Mouse (Mus musculus): ENCODE data around the gene Ints2. TPM values are rescaled to one million over a fixed set of nuclear protein-coding genes. Genes with fewer than 3 reads are reported as not detected.
A peak's percentile ranks its signal among the peaks of the same experiment; 100 is the strongest.
"Not testable (repeated sequence)": the region's sequence is repeated elsewhere in the genome, so short reads cannot be mapped to it uniquely, and the experiment has no call there.

Ints2 gene
- polyA plus RNA-seq (2015; fragmentation: Nextera tagmentation; extraction: Ambion mirVana): 12.5 and 13.0 TPM in 2 replicates

- whole genome bisulfite sequencing: 6% methylated on average over 32 of the region's 32 CpGs
- H3K4me1 ChIP-seq (ENCODE audit: control insufficient read depth, insufficient read depth, low read length): peaks cover 11% of the 10 kb centered on the region
- peak within 1 kb of the TSS; percentile 86 for H3K4me2 ChIP-seq (ENCODE audit: low read depth, low read length)
- peak; percentile 89 for ATAC-seq (replicated peaks; ENCODE audit: extremely low read depth, insufficient read depth, low FRiP score)
- H3K4me3 ChIP-seq (ENCODE audit: low read length): peak within 1 kb of the TSS; percentile 82
- H3K36me3 ChIP-seq (ENCODE audit: control insufficient read depth, insufficient read depth): no peaks in the 10 kb centered on the region
- H3K9me3 ChIP-seq (replicated peaks; ENCODE audit: control insufficient read depth, low read length): no peaks in the 10 kb centered on the region
- H3K27ac ChIP-seq (ENCODE audit: low read length): peak within 1 kb of the TSS; percentile 68
- no peaks in the 10 kb centered on the region for H3K27me3 ChIP-seq (ENCODE audit: control insufficient read depth, insufficient read depth, low read length)
- H3K9ac ChIP-seq (ENCODE audit: low read length): peak within 1 kb of the TSS; percentile 93
These were observed at the start of gene Ints2 for GRCm38 (mm10) chr11:86257460-86258076. Ints2 (minus strand) TSS chr11:86257575.

- WGBS: 95% methylated on average over 10 of the region's 10 CpGs
- H3K36me3 ChIP-seq (ENCODE audit: control insufficient read depth, insufficient read depth): peaks cover 15% of the 10 kb centered on the region
- not testable (repeated sequence) for H3K4me3 ChIP-seq (ENCODE audit: low read length); H3K27me3 ChIP-seq (ENCODE audit: control insufficient read depth, insufficient read depth, low read length); H3K4me1 ChIP-seq (ENCODE audit: control insufficient read depth, insufficient read depth, low read length); H3K4me2 ChIP-seq (ENCODE audit: low read depth, low read length); H3K9me3 ChIP-seq (replicated peaks; ENCODE audit: control insufficient read depth, low read length); H3K9ac ChIP-seq (ENCODE audit: low read length); ATAC-seq (replicated peaks; ENCODE audit: extremely low read depth, insufficient read depth, low FRiP score); H3K27ac ChIP-seq (ENCODE audit: low read length)
These were observed 34.8 kb upstream of the Ints2 start for GRCm38 (mm10) chr11:86292201-86292600.

- H3K4me3 ChIP-seq (ENCODE audit: low read length): no peak overlapping the region
- peaks cover 15% of the 10 kb centered on the region for H3K36me3 ChIP-seq (ENCODE audit: control insufficient read depth, insufficient read depth)
- no peaks in the 10 kb centered on the region for H3K9me3 ChIP-seq (replicated peaks; ENCODE audit: control insufficient read depth, low read length)
- WGBS: 94% methylated on average over 6 of the region's 6 CpGs
- H3K9ac ChIP-seq (ENCODE audit: low read length): no peak overlapping the region
- peaks cover 5% of the 10 kb centered on the region for H3K4me1 ChIP-seq (ENCODE audit: control insufficient read depth, insufficient read depth, low read length)
- H3K27ac ChIP-seq (ENCODE audit: low read length): no peak overlapping the region
- H3K4me2 ChIP-seq (ENCODE audit: low read depth, low read length): no peak overlapping the region
- H3K27me3 ChIP-seq (ENCODE audit: control insufficient read depth, insufficient read depth, low read length): no peaks in the 10 kb centered on the region
- ATAC-seq (replicated peaks; ENCODE audit: extremely low read depth, insufficient read depth, low FRiP score): no peak
These were observed 34.3 kb upstream of the Ints2 start for GRCm38 (mm10) chr11:86291714-86292113.

GRCm38 (mm10) chr11:86285729-86286128 is 28.4 kb upstream of the Ints2 start:
- Histone ChIP-seq H3K36me3 (ENCODE audit: control insufficient read depth, insufficient read depth) (peaks cover 39% of the 10 kb centered on the region), H3K27me3 (ENCODE audit: control insufficient read depth, insufficient read depth, low read length) (no peaks in the 10 kb centered on the region), H3K4me2 (ENCODE audit: low read depth, low read length) (peak overlapping the region; percentile 25; the same call in 1 of the 2 replicates), H3K4me3 (ENCODE audit: low read length) (no peak overlapping the region), H3K9me3 (replicated peaks; ENCODE audit: control insufficient read depth, low read length) (no peaks in the 10 kb centered on the region), H3K4me1 (ENCODE audit: control insufficient read depth, insufficient read depth, low read length) (peaks cover 6% of the 10 kb centered on the region; the same call in 1 of the 2 replicates), H3K9ac (ENCODE audit: low read length) (peak overlapping the region; percentile 12; the same call in 1 of the 2 replicates), H3K27ac (ENCODE audit: low read length) (peak overlapping the region; percentile 95)
- ATAC-seq (replicated peaks; ENCODE audit: extremely low read depth, insufficient read depth, low FRiP score): peak; percentile 98
- WGBS: 48% methylated on average over 8 of the region's 8 CpGs

- no peak overlapping the region for H3K27ac ChIP-seq (ENCODE audit: low read length)
- H3K36me3 ChIP-seq (ENCODE audit: control insufficient read depth, insufficient read depth): peaks cover 46% of the 10 kb centered on the region
- no peaks in the 10 kb centered on the region for H3K4me1 ChIP-seq (ENCODE audit: control insufficient read depth, insufficient read depth, low read length)
- ATAC-seq (replicated peaks; ENCODE audit: extremely low read depth, insufficient read depth, low FRiP score): no peak
- H3K9ac ChIP-seq (ENCODE audit: low read length): no peak overlapping the region
- H3K9me3 ChIP-seq (replicated peaks; ENCODE audit: control insufficient read depth, low read length): no peaks in the 10 kb centered on the region
- no peak overlapping the region for H3K4me3 ChIP-seq (ENCODE audit: low read length)
- H3K27me3 ChIP-seq (ENCODE audit: control insufficient read depth, insufficient read depth, low read length): no peaks in the 10 kb centered on the region
- 92% methylated on average over 6 of the region's 6 CpGs for WGBS
- no peak overlapping the region for H3K4me2 ChIP-seq (ENCODE audit: low read depth, low read length)
These were observed 21.2 kb upstream of the Ints2 start for GRCm38 (mm10) chr11:86278442-86279102.

- Histone ChIP-seq H3K36me3 (ENCODE audit: control insufficient read depth, insufficient read depth) (0 out of 2 replicates have a peak, but pooled peaks cover under 1% of the 10 kb centered on the region), H3K4me1 (ENCODE audit: control insufficient read depth, insufficient read depth, low read length) (peaks cover 11% of the 10 kb centered on the region), H3K4me3 (ENCODE audit: low read length) (peak overlapping the region; percentile 82), H3K9ac (ENCODE audit: low read length) (peak overlapping the region; percentile 93), H3K27ac (ENCODE audit: low read length) (peak overlapping the region; percentile 68), H3K4me2 (ENCODE audit: low read depth, low read length) (peak overlapping the region; percentile 86), H3K27me3 (ENCODE audit: control insufficient read depth, insufficient read depth, low read length) (no peaks in the 10 kb centered on the region), H3K9me3 (replicated peaks; ENCODE audit: control insufficient read depth, low read length) (no peaks in the 10 kb centered on the region)
- under 1% methylated on average over 22 of the region's 22 CpGs for WGBS
- no peak for ATAC-seq (replicated peaks; ENCODE audit: extremely low read depth, insufficient read depth, low FRiP score)
These were observed 321 bp downstream of the Ints2 start for GRCm38 (mm10) chr11:86257054-86257453.

GRCm38 (mm10) chr11:86253342-86253741 is 4.0 kb downstream of the Ints2 start:
- Histone ChIP-seq H3K4me1 (ENCODE audit: control insufficient read depth, insufficient read depth, low read length) (peaks cover 11% of the 10 kb centered on the region), H3K27me3 (ENCODE audit: control insufficient read depth, insufficient read depth, low read length) (no peaks in the 10 kb centered on the region), H3K9me3 (replicated peaks; ENCODE audit: control insufficient read depth, low read length) (no peaks in the 10 kb centered on the region), H3K36me3 (ENCODE audit: control insufficient read depth, insufficient read depth) (peaks cover 15% of the 10 kb centered on the region), H3K27ac (ENCODE audit: low read length) (no peak overlapping the region), H3K4me2 (ENCODE audit: low read depth, low read length) (no peak overlapping the region), H3K9ac (ENCODE audit: low read length) (no peak overlapping the region), H3K4me3 (ENCODE audit: low read length) (no peak overlapping the region)
- 56% methylated on average over 1 of the region's 1 CpGs for WGBS
- ATAC-seq (replicated peaks; ENCODE audit: extremely low read depth, insufficient read depth, low FRiP score): no peak

GRCm38 (mm10) chr11:86232446-86232845 is 24.9 kb downstream of the Ints2 start:
- Histone ChIP-seq H3K4me2 (ENCODE audit: low read depth, low read length) (no peak overlapping the region), H3K9me3 (replicated peaks; ENCODE audit: control insufficient read depth, low read length) (no peaks in the 10 kb centered on the region), H3K4me1 (ENCODE audit: control insufficient read depth, insufficient read depth, low read length) (no peaks in the 10 kb centered on the region), H3K9ac (ENCODE audit: low read length) (no peak overlapping the region), H3K36me3 (ENCODE audit: control insufficient read depth, insufficient read depth) (peaks cover 22% of the 10 kb centered on the region), H3K4me3 (ENCODE audit: low read length) (no peak overlapping the region), H3K27me3 (ENCODE audit: control insufficient read depth, insufficient read depth, low read length) (no peaks in the 10 kb centered on the region), H3K27ac (ENCODE audit: low read length) (no peak overlapping the region)
- 85% methylated on average over 4 of the region's 4 CpGs for WGBS
- ATAC-seq (replicated peaks; ENCODE audit: extremely low read depth, insufficient read depth, low FRiP score): no peak

GRCm38 (mm10) chr11:86231781-86232350 is 25.5 kb downstream of the Ints2 start:
- no peaks in the 10 kb centered on the region for H3K4me1 ChIP-seq (ENCODE audit: control insufficient read depth, insufficient read depth, low read length)
- ATAC-seq (replicated peaks; ENCODE audit: extremely low read depth, insufficient read depth, low FRiP score): no peak
- peaks cover 22% of the 10 kb centered on the region for H3K36me3 ChIP-seq (ENCODE audit: control insufficient read depth, insufficient read depth)
- H3K9ac ChIP-seq (ENCODE audit: low read length): no peak overlapping the region
- 93% methylated on average over 13 of the region's 13 CpGs for WGBS
- no peaks in the 10 kb centered on the region for H3K27me3 ChIP-seq (ENCODE audit: control insufficient read depth, insufficient read depth, low read length)
- H3K27ac ChIP-seq (ENCODE audit: low read length): no peak overlapping the region
- H3K9me3 ChIP-seq (replicated peaks; ENCODE audit: control insufficient read depth, low read length): no peaks in the 10 kb centered on the region
- H3K4me2 ChIP-seq (ENCODE audit: low read depth, low read length): no peak overlapping the region
- H3K4me3 ChIP-seq (ENCODE audit: low read length): no peak overlapping the region
